Mouse (Mus musculus): ENCODE results near the gene Tmem18. TPM values are rescaled to one million over a fixed set of nuclear protein-coding genes. Genes with fewer than 3 reads are reported as not detected.
A peak's percentile ranks its signal among the peaks of the same experiment; 100 is the strongest.

Gene Tmem18
- polyA plus RNA-seq (2016; fragmentation: Nextera tagmentation; extraction: Ambion mirVana): 29.2 and 30.2 TPM in 2 replicates

DNA sequence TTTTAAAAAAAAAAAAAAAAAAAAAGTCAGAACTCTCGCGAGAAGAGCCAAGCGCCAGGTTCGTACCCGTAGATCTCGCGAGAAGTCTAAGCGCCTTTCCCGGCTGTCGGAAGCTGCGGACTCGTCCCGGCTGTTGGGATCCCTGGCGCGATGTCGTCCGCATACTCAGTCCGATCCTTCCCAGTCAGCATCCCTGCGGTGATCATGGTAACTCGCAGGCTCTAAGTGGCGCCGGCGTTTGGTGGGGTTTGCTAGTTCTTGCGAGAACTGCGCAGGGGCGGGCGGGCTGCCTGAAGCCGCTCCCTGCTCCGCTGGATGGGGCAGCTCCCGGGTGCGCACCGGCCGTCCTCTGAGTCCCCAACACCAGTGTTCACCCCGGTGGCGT is at the start of gene Tmem18:
TSS of gene Tmem18 (plus strand) at position 71 of the 385 bp plus-strand sequence.
- H3K27ac ChIP-seq (replicated peaks): peak within 1 kb of the TSS; percentile 89

DNA sequence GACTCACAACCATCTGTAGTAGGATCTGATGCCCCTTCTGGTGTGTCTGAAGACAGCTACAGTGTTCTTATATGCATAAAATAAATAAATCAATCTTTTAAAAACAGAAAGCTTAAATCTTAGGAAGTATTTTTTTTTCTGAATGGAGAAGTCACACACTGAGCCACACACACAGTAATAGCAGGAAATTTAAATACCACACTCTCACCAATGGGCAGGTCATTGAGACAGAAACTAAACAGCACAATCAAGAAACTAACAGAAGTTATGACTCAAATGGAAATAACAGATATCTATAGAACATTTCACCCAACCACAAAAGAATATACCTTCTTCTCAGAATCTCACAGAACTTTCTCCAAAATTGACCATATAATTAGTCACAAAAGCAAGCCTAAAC is 26.9 kb upstream of the Tmem18 start:
- no peaks in the 10 kb centered on the region for H3K9me3 ChIP-seq

More for the DNA sequence above, at the start of gene Tmem18:
- WGBS: under 1% methylated on average over 35 of the region's 35 CpGs
- Histone ChIP-seq H3K36me3 (peaks cover 23% of the 10 kb centered on the region), H3K9me3 (no peaks in the 10 kb centered on the region), H3K4me1 (peaks cover 13% of the 10 kb centered on the region), H3K4me3 (peak within 1 kb of the TSS; percentile 68), H3K27me3 (no peaks in the 10 kb centered on the region), H3K4me2 (replicated peaks) (peak within 1 kb of the TSS; percentile 71), H3K9ac (replicated peaks) (peak within 1 kb of the TSS; percentile 82)
- peak; percentile 92 for ATAC-seq (ENCODE audit: low FRiP score, low read depth)

DNA sequence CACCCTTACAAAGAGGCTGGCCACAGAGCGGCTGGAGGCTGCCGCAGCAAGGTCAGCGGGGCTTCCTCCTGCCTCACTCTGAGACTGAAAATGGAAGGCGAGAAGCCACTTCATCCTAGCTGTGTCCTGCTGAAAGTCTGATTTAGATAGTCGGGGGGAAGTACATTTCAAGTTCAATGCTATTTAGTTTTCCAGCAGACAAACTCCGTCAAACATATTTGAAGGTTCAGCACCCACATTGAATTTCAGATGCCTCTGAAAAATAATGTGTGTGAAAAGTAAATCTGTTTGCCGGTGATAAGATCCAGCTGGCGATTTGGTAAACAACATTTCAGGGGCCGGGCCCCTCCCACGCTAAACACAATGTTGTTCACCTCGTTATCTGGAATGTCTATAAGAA is 22.8 kb upstream of the Tmem18 start:
- no peaks in the 10 kb centered on the region for H3K9me3 ChIP-seq
- H3K4me2 ChIP-seq (replicated peaks): peak overlapping the region; percentile 15; the same call in 1 of the 2 replicates
- no peaks in the 10 kb centered on the region for H3K36me3 ChIP-seq
- no peaks in the 10 kb centered on the region for H3K27me3 ChIP-seq
- no peak for ATAC-seq (ENCODE audit: low FRiP score, low read depth)
- peaks cover 6% of the 10 kb centered on the region; the same call in 1 of the 2 replicates for H3K4me1 ChIP-seq
- WGBS: 23% methylated on average over 11 of the region's 11 CpGs
- H3K27ac ChIP-seq (replicated peaks): no peak overlapping the region
- no peak overlapping the region for H3K4me3 ChIP-seq
- no peak overlapping the region for H3K9ac ChIP-seq (replicated peaks)

More for the DNA sequence above, 26.9 kb upstream of the Tmem18 start:
- Histone ChIP-seq H3K9ac (replicated peaks) (no peak overlapping the region), H3K4me1 (peaks cover 6% of the 10 kb centered on the region; the same call in 1 of the 2 replicates), H3K4me2 (replicated peaks) (no peak overlapping the region), H3K4me3 (no peak overlapping the region), H3K36me3 (no peaks in the 10 kb centered on the region), H3K27me3 (no peaks in the 10 kb centered on the region), H3K27ac (replicated peaks) (no peak overlapping the region)
- no peak for ATAC-seq (ENCODE audit: low FRiP score, low read depth)

GRCm38 (mm10) chr12:30572075-30572474 is 12.2 kb upstream of the Tmem18 start:
- ATAC-seq (ENCODE audit: low FRiP score, low read depth): no peak
- no peaks in the 10 kb centered on the region for H3K9me3 ChIP-seq
- WGBS: 93% methylated on average over 4 of the region's 4 CpGs
- no peak overlapping the region for H3K27ac ChIP-seq (replicated peaks)
- H3K9ac ChIP-seq (replicated peaks): no peak overlapping the region
- no peak overlapping the region for H3K4me2 ChIP-seq (replicated peaks)
- H3K4me3 ChIP-seq: no peak overlapping the region
- H3K36me3 ChIP-seq: no peaks in the 10 kb centered on the region
- H3K27me3 ChIP-seq: no peaks in the 10 kb centered on the region
- H3K4me1 ChIP-seq: no peaks in the 10 kb centered on the region

- Histone ChIP-seq H3K9me3 (no peaks in the 10 kb centered on the region), H3K27ac (replicated peaks) (no peak overlapping the region), H3K4me3 (no peak overlapping the region), H3K9ac (replicated peaks) (no peak overlapping the region), H3K36me3 (no peaks in the 10 kb centered on the region), H3K4me2 (replicated peaks) (no peak overlapping the region), H3K4me1 (no peaks in the 10 kb centered on the region), H3K27me3 (no peaks in the 10 kb centered on the region)
- ATAC-seq (ENCODE audit: low FRiP score, low read depth): no peak
- WGBS: 75% methylated on average over 3 of the region's 3 CpGs
These were observed 8.3 kb upstream of the Tmem18 start for GRCm38 (mm10) chr12:30575952-30576351.

- Histone ChIP-seq H3K4me2 (replicated peaks) (no peak overlapping the region), H3K27ac (replicated peaks) (no peak overlapping the region), H3K4me3 (no peak overlapping the region), H3K36me3 (no peaks in the 10 kb centered on the region), H3K9me3 (no peaks in the 10 kb centered on the region), H3K9ac (replicated peaks) (no peak overlapping the region), H3K27me3 (no peaks in the 10 kb centered on the region), H3K4me1 (no peaks in the 10 kb centered on the region)
- ATAC-seq (ENCODE audit: low FRiP score, low read depth): 0 out of 2 replicates have a peak, but pooled peaks have one; percentile 49
- 18% methylated on average over 5 of the region's 5 CpGs for WGBS
These were observed 6.2 kb upstream of the Tmem18 start for GRCm38 (mm10) chr12:30578019-30578418.

GRCm38 (mm10) chr12:30581277-30581676 is 2.9 kb upstream of the Tmem18 start:
- H3K9me3 ChIP-seq: no peaks in the 10 kb centered on the region
- H3K36me3 ChIP-seq: no peaks in the 10 kb centered on the region
- no peak overlapping the region for H3K4me3 ChIP-seq
- no peak overlapping the region for H3K27ac ChIP-seq (replicated peaks)
- H3K9ac ChIP-seq (replicated peaks): no peak overlapping the region
- H3K27me3 ChIP-seq: no peaks in the 10 kb centered on the region
- WGBS: 89% methylated on average over 10 of the region's 10 CpGs
- H3K4me2 ChIP-seq (replicated peaks): no peak overlapping the region
- H3K4me1 ChIP-seq: peaks cover 13% of the 10 kb centered on the region
- ATAC-seq (ENCODE audit: low FRiP score, low read depth): no peak

DNA sequence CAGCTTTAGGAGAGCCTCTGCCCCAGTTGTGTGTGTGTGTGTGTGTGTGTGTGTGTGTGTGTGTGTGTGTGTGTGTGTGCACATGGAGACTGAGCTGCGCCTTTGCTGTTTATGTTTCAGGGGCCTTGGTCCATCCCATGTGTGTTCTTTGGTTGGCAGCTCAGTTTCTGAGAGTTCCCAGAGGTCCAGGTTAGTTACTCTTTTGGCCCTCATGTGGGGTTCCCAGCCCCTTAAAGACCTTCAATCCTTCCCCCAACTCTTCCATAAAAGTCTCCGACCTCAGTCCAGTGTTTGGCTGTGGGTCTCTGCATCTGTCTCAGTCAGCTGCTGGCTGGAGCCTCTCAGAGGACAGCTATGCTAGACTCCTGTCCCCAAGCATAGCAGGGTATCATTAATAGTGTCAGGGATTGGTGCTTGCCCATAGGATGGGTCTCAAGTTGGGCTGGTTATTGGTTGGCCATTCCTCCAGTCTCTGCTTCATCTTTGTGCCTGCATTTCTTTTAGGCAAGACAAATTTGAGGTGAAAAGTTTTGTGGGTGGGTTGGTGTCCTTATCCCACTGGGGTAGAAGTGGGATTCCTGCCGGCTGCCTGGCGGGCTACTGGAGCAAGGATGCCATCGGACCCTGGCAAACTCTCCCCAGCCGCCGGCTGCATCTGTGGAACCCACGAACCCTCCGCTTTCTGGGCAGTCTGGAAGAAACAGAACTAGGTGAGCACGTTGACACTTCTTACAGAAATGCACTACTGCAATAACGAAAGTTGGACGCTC is 455 bp upstream of the Tmem18 start:
- no peak overlapping the region for H3K27ac ChIP-seq (replicated peaks)
- peaks cover 13% of the 10 kb centered on the region for H3K4me1 ChIP-seq
- peak overlapping the region; percentile 68 for H3K4me3 ChIP-seq
- H3K9me3 ChIP-seq: no peaks in the 10 kb centered on the region
- peak overlapping the region; percentile 71 for H3K4me2 ChIP-seq (replicated peaks)
- peak; percentile 64 for ATAC-seq (ENCODE audit: low FRiP score, low read depth)
- H3K9ac ChIP-seq (replicated peaks): peak overlapping the region; percentile 82
- peaks cover 18% of the 10 kb centered on the region for H3K36me3 ChIP-seq
- H3K27me3 ChIP-seq: no peaks in the 10 kb centered on the region
- WGBS: 14% methylated on average over 12 of the region's 12 CpGs

- Histone ChIP-seq H3K9ac (replicated peaks) (peak overlapping the region; percentile 82), H3K9me3 (no peaks in the 10 kb centered on the region), H3K27ac (replicated peaks) (peak overlapping the region; percentile 89; the same call in 1 of the 2 replicates), H3K27me3 (no peaks in the 10 kb centered on the region), H3K4me1 (peaks cover 13% of the 10 kb centered on the region), H3K4me2 (replicated peaks) (peak overlapping the region; percentile 71), H3K36me3 (peaks cover 25% of the 10 kb centered on the region), H3K4me3 (peak overlapping the region; percentile 68)
- ATAC-seq (ENCODE audit: low FRiP score, low read depth): peak; percentile 13; the same call in 1 of the 2 replicates
- WGBS: 12% methylated on average over 6 of the region's 6 CpGs
These were observed 637 bp downstream of the Tmem18 start for GRCm38 (mm10) chr12:30584863-30585262.

DNA sequence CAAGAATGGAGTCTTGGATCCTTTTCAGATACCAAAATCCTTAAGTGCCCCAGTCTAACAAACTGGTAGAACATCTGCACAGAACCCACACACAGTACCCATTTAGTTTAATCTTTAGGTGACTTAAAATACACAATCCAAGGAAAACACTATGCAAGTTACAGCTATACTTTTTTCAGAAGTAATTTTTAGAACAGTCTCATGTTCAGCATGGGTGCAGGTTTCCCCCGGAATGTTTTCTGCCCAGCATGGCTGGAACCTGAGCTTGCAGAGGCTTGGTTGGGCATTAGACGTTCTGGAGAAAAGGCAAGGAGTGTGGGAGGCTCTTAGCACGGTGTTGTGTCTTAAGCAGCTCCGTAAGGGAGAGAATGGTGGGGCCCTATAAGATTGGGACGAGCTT is 7.6 kb downstream of the Tmem18 start:
- Histone ChIP-seq H3K27ac (replicated peaks) (no peak overlapping the region), H3K9ac (replicated peaks) (no peak overlapping the region), H3K4me1 (no peaks in the 10 kb centered on the region), H3K4me2 (replicated peaks) (no peak overlapping the region), H3K27me3 (no peaks in the 10 kb centered on the region), H3K4me3 (no peak overlapping the region), H3K9me3 (no peaks in the 10 kb centered on the region), H3K36me3 (peaks cover 39% of the 10 kb centered on the region)
- ATAC-seq (ENCODE audit: low FRiP score, low read depth): no peak
- 89% methylated on average over 5 of the region's 5 CpGs for WGBS

DNA sequence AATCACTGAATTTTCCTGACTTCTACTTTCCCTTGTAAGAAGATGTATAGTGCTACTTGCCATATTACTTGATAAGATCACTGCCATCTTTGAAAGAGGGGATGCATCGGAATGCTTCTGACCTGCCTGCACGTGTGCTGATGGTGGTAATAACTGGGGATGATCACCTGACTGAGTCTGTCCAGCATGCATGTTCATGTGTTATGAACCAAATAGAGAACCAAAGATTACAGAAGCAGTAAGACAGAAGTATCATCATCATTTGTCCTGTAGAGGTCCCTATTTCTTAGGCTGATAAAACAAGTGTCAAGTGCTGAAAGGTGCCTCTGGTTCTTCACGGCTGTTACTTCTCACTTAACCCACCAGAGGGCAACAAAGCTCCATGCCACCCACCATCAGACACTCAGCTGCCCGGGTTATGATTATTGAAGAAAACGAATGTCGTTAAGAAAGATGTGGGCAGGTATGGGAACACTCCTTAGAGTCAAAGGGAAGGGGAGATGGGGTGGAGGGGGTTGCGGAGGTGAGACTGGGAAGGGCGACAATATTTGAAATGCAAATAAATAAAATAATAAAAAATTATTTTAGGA is 12.7 kb downstream of the Tmem18 start:
- Histone ChIP-seq H3K27ac (replicated peaks) (no peak overlapping the region), H3K9ac (replicated peaks) (no peak overlapping the region), H3K27me3 (no peaks in the 10 kb centered on the region), H3K9me3 (no peaks in the 10 kb centered on the region), H3K36me3 (no peaks in the 10 kb centered on the region), H3K4me3 (no peak overlapping the region), H3K4me1 (no peaks in the 10 kb centered on the region), H3K4me2 (replicated peaks) (no peak overlapping the region)
- WGBS: 40% methylated on average over 8 of the region's 8 CpGs
- ATAC-seq (ENCODE audit: low FRiP score, low read depth): peak; percentile 54; the same call in 1 of the 2 replicates

- Histone ChIP-seq H3K4me3 (no peak overlapping the region), H3K36me3 (no peaks in the 10 kb centered on the region), H3K9me3 (no peaks in the 10 kb centered on the region), H3K27ac (replicated peaks) (no peak overlapping the region), H3K27me3 (no peaks in the 10 kb centered on the region), H3K9ac (replicated peaks) (no peak overlapping the region), H3K4me2 (replicated peaks) (no peak overlapping the region), H3K4me1 (no peaks in the 10 kb centered on the region)
- WGBS: 80% methylated on average over 3 of the region's 3 CpGs
- no peak for ATAC-seq (ENCODE audit: low FRiP score, low read depth)
These were observed 14.7 kb downstream of the Tmem18 start for GRCm38 (mm10) chr12:30598955-30599354.
